Comparison of ENCODE assay signal across 15 mouse cellular contexts in the genomic region with DNA sequence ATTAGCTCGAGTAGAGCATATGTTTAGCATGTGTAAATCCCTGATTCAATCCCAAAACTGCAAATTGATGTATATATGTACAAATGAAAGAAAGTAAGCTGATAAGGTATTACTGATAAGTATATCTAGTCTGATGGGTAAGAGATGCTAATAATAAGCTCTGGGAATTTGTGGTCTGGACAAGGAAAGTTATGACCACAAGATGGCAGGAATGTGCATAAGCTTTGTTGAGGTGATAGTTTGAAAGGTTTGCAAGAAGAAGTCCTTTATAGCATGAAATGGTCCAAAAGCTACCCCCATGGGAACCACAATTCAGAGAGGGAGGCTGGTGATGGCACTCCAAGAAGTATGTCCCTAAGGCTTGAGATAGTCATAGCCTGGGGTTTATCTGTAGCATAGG.
DNase-seq lines count a peak whose midpoint lies in the region; ATAC-seq and TF ChIP-seq lines count a peak whose summit lies in the region.
"Had no signal": no experiment of that assay in that cellular context is flagged by ENCODE, and none has a peak within 500 bp of the region (broad histone marks: within the 10 kb centered on the region; RNA-seq: fewer than 3 reads in every experiment).

No protein-coding gene starts in this region.

- ATAC-seq in kidney, postnatal 0 days (replicated peaks; ENCODE audit: low FRiP score, low read depth) = no peak
- ATAC-seq in kidney, embryonic 15.5 days (replicated peaks; ENCODE audit: low FRiP score) = no peak
- ATAC-seq in midbrain, embryonic 11.5 days (ENCODE audit: low FRiP score) = no peak
- no peak for ATAC-seq in midbrain, embryonic 13.5 days
- no peak for ATAC-seq in stomach, postnatal 0 days (ENCODE audit: low FRiP score, low TSS enrichment)
- ATAC-seq in activated CD4-positive, CD25-positive, alpha-beta regulatory T cell, adult 4 months = no peak
- ATAC-seq: inflammation-experienced regulatory T-cells, adult 6 months had no signal

- DNase-seq in cerebellum, postnatal 14 days = peak; percentile 29 to 47
- no peak for DNase-seq in cerebellum, postnatal 36 days
- peak; percentile 28 for DNase-seq in kidney, postnatal 0 days (ENCODE audit: low spot score)
- peak; percentile 8 for DNase-seq in midbrain, embryonic 11.5 days (ENCODE audit: low spot score, missing footprints)
- DNase-seq in stomach, postnatal 0 days (ENCODE audit: low spot score) = no peak
- DNase-seq: cerebellum, adult 8-10 months; kidney, postnatal 10 days; lung, postnatal 10 days; thymus, postnatal 14 days had no signal

- 80% methylated on average over 1 of the region's 1 CpGs for WGBS in kidney, postnatal 0 days
- 86% methylated on average over 1 of the region's 1 CpGs for WGBS in kidney, embryonic 15.5 days
- whole genome bisulfite sequencing in midbrain, embryonic 11.5 days = 75% methylated on average over 1 of the region's 1 CpGs
- 87% methylated on average over 1 of the region's 1 CpGs for WGBS in midbrain, embryonic 13.5 days
- 73% methylated on average over 1 of the region's 1 CpGs for WGBS in stomach, postnatal 0 days

- H3K27me3 ChIP-seq in kidney, postnatal 0 days (ENCODE audit: insufficient read depth, low read length) = no peaks in the 10 kb centered on the region
- H3K27me3 ChIP-seq in kidney, embryonic 15.5 days = no peaks in the 10 kb centered on the region
- no peaks in the 10 kb centered on the region for H3K27me3 ChIP-seq in midbrain, embryonic 11.5 days (ENCODE audit: control insufficient read depth, insufficient read depth, low read length)
- H3K27me3 ChIP-seq in midbrain, embryonic 13.5 days = no peaks in the 10 kb centered on the region
- H3K27me3 ChIP-seq in stomach, postnatal 0 days (ENCODE audit: control insufficient read depth, insufficient read depth, low read length) = no peaks in the 10 kb centered on the region
- H3K27me3 ChIP-seq: midbrain, embryonic 12.5 days; neural tube, embryonic 12.5 days had no signal

- no peak overlapping the region for H3K27ac ChIP-seq in kidney, postnatal 0 days
- no peak overlapping the region for H3K27ac ChIP-seq in kidney, embryonic 15.5 days
- no peak overlapping the region for H3K27ac ChIP-seq in midbrain, embryonic 11.5 days (ENCODE audit: low read depth, low read length)
- no peak overlapping the region for H3K27ac ChIP-seq in midbrain, embryonic 13.5 days
- H3K27ac ChIP-seq in stomach, postnatal 0 days (replicated peaks) = no peak overlapping the region
- H3K27ac ChIP-seq: midbrain, embryonic 12.5 days; neural tube, embryonic 12.5 days had no signal

- TF ChIP-seq CTCF in kidney, postnatal 0 days (IDR thresholded peaks at IDR 0.05; ENCODE audit: low read depth) = peak; percentile 62
- TF ChIP-seq CTCF in stomach, postnatal 0 days (IDR thresholded peaks at IDR 0.05; ENCODE audit: low read depth) = peak; percentile 68

- H3K4me1 ChIP-seq in kidney, postnatal 0 days (replicated peaks; ENCODE audit: insufficient read depth, low read length) = no peaks in the 10 kb centered on the region
- no peaks in the 10 kb centered on the region for H3K4me1 ChIP-seq in kidney, embryonic 15.5 days
- no peaks in the 10 kb centered on the region for H3K4me1 ChIP-seq in midbrain, embryonic 11.5 days (ENCODE audit: control insufficient read depth, insufficient read depth, low read length)
- H3K4me1 ChIP-seq in midbrain, embryonic 13.5 days (replicated peaks) = no peaks in the 10 kb centered on the region
- no peaks in the 10 kb centered on the region for H3K4me1 ChIP-seq in stomach, postnatal 0 days (replicated peaks; ENCODE audit: control insufficient read depth, insufficient read depth)
- H3K4me1 ChIP-seq: midbrain, embryonic 12.5 days; neural tube, embryonic 12.5 days had no signal

- no peak for TF ChIP-seq EP300 in stomach, postnatal 0 days (optimal IDR thresholded peaks at IDR 0.05)

- H3K4me3 ChIP-seq in kidney, postnatal 0 days (replicated peaks; ENCODE audit: low read depth, low read length) = no peak overlapping the region
- no peak overlapping the region for H3K4me3 ChIP-seq in kidney, embryonic 15.5 days (replicated peaks)
- H3K4me3 ChIP-seq in midbrain, embryonic 11.5 days (ENCODE audit: low read depth, low read length) = no peak overlapping the region
- no peak overlapping the region for H3K4me3 ChIP-seq in midbrain, embryonic 13.5 days (replicated peaks)
- H3K4me3 ChIP-seq in stomach, postnatal 0 days (ENCODE audit: low read depth, low read length) = no peak overlapping the region
- H3K4me3 ChIP-seq: midbrain, embryonic 12.5 days; neural tube, embryonic 12.5 days had no signal

- H3K9ac ChIP-seq in kidney, postnatal 0 days (ENCODE audit: low read depth, low read length) = no peak overlapping the region
- H3K9ac ChIP-seq in kidney, embryonic 15.5 days = no peak overlapping the region
- no peak overlapping the region for H3K9ac ChIP-seq in midbrain, embryonic 11.5 days (ENCODE audit: low read length)
- no peak overlapping the region for H3K9ac ChIP-seq in midbrain, embryonic 13.5 days (replicated peaks)
- no peak overlapping the region for H3K9ac ChIP-seq in stomach, postnatal 0 days (ENCODE audit: low read length)
- H3K9ac ChIP-seq: midbrain, embryonic 12.5 days; neural tube, embryonic 12.5 days had no signal

- no peaks in the 10 kb centered on the region for H3K9me3 ChIP-seq in kidney, postnatal 0 days (replicated peaks; ENCODE audit: low read length)
- no peaks in the 10 kb centered on the region for H3K9me3 ChIP-seq in kidney, embryonic 15.5 days (replicated peaks)
- no peaks in the 10 kb centered on the region for H3K9me3 ChIP-seq in midbrain, embryonic 11.5 days (ENCODE audit: control insufficient read depth, low read length)
- H3K9me3 ChIP-seq in midbrain, embryonic 13.5 days = no peaks in the 10 kb centered on the region
- no peaks in the 10 kb centered on the region for H3K9me3 ChIP-seq in stomach, postnatal 0 days (ENCODE audit: control insufficient read depth, low read length)
- H3K9me3 ChIP-seq: midbrain, embryonic 12.5 days; neural tube, embryonic 12.5 days had no signal

- H3K36me3 ChIP-seq in kidney, postnatal 0 days (ENCODE audit: insufficient read depth, low read length) = no peaks in the 10 kb centered on the region
- H3K36me3 ChIP-seq in kidney, embryonic 15.5 days = no peaks in the 10 kb centered on the region
- H3K36me3 ChIP-seq in midbrain, embryonic 11.5 days (ENCODE audit: control insufficient read depth, insufficient read depth, low read length) = no peaks in the 10 kb centered on the region
- no peaks in the 10 kb centered on the region for H3K36me3 ChIP-seq in midbrain, embryonic 13.5 days
- no peaks in the 10 kb centered on the region for H3K36me3 ChIP-seq in stomach, postnatal 0 days (ENCODE audit: control insufficient read depth, insufficient read depth, low read length)
- H3K36me3 ChIP-seq: midbrain, embryonic 12.5 days; neural tube, embryonic 12.5 days had no signal

- no peak overlapping the region for H3K4me2 ChIP-seq in kidney, postnatal 0 days (ENCODE audit: low read length)
- H3K4me2 ChIP-seq in kidney, embryonic 15.5 days = no peak overlapping the region
- no peak overlapping the region for H3K4me2 ChIP-seq in midbrain, embryonic 11.5 days
- H3K4me2 ChIP-seq in midbrain, embryonic 13.5 days (replicated peaks) = no peak overlapping the region
- H3K4me2 ChIP-seq in stomach, postnatal 0 days (replicated peaks; ENCODE audit: low read depth) = no peak overlapping the region
- H3K4me2 ChIP-seq: midbrain, embryonic 12.5 days; neural tube, embryonic 12.5 days had no signal

Comparison
In these comparisons a context has a peak if more than half of its experiments do, and no peak if none do; other contexts are left out.
1. DNase-seq: peak in cerebellum, postnatal 14 days (2 of 2), kidney, postnatal 0 days (single experiment) and midbrain, embryonic 11.5 days (single experiment); none in cerebellum, postnatal 36 days (0 of 2) and stomach, postnatal 0 days (single experiment).